In the genomic region with DNA sequence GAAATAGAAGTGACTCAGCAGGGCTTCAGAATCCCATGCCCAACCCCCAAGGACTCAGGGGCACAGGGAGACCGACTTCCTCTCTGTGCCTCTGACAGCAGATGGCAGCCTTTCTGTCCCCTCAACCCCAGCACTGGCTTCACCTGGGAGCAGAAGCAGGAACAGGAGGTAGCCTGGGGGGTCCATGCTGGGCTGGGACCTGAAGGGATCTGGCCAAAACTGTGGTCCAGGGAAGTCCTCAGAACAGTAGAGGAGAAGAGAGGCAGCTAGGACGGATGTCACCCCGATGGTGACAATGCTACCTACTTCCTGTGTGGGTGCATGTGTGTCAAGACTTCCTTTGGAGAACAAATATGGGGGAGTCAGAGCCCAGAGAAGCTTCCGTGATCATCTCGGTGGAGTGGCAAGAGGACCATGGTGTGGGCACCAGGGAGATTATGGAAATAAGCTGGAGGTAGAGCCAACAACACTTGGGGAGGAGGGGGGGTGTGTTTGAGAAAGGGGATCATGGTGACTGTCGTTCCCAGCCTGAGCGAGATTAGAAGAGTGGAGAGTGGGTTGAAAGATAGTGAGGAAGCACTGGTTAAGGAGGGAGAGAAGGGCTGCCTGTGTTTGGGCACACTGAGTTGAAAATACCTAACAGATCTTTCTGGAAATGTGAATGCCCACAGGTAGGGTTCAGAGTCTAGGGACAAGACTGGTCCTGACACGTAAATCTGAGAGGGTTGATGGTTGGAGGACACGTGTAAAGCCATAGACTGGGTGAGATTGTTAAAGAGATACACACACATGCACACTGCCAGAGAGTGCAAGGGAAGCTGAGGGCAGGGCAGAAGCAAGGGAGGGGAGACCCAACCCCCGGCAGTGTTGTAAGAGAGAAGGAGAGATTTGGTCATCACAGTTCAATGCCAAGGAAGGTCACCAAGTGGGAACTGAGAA, we compare ENCODE assay signal across 10 mouse cellular contexts. TPM values are rescaled to one million over a fixed set of nuclear protein-coding genes. Genes with fewer than 3 reads are reported as not detected.
DNase-seq lines count a peak whose midpoint lies in the region; ATAC-seq and TF ChIP-seq lines count a peak whose summit lies in the region.
"Had no signal": no experiment of that assay in that cellular context is flagged by ENCODE, and none has a peak within 500 bp of the region (broad histone marks: within the 10 kb centered on the region; RNA-seq: fewer than 3 reads in every experiment).

A gene (minus strand): TSS at position 294 of the 939 bp plus-strand sequence.

- 0 out of 2 replicates have a peak, but pooled peaks have one; percentile 21 for ATAC-seq in liver, embryonic 11.5 days (replicated peaks; ENCODE audit: low FRiP score)

- no peak for TF ChIP-seq POLR2A in ES-Bruce4 (IDR thresholded peaks at IDR 0.05; ENCODE audit: insufficient read depth, low read length)
- no peak for TF ChIP-seq POLR2A in olfactory bulb, adult 2 months (IDR thresholded peaks at IDR 0.05; ENCODE audit: insufficient read depth, low read depth, low read length)

- 30% methylated on average over 10 of the region's 10 CpGs for WGBS in liver, embryonic 11.5 days
- WGBS in olfactory bulb, adult 2 months = 66% methylated on average over 10 of the region's 10 CpGs
- 75% methylated on average over 10 of the region's 10 CpGs for WGBS in midbrain, embryonic 10.5 days

- peak; percentile 4 for TF ChIP-seq CTCF in ES-Bruce4 (IDR thresholded peaks at IDR 0.05; ENCODE audit: low read depth, low read length)
- no peak for TF ChIP-seq CTCF in olfactory bulb, adult 2 months (IDR thresholded peaks at IDR 0.05; ENCODE audit: insufficient read depth, low read depth, low read length)

- TF ChIP-seq EP300 in ES-Bruce4 (IDR thresholded peaks at IDR 0.05; ENCODE audit: insufficient read depth, low read depth, low read length) = no peak

- no peaks in the 10 kb centered on the region for H3K27me3 ChIP-seq in ES-Bruce4 (ENCODE audit: control insufficient read depth, insufficient read depth, low read length, poor library complexity, severe bottlenecking)
- H3K27me3 ChIP-seq in liver, embryonic 11.5 days (replicated peaks; ENCODE audit: control insufficient read depth, insufficient read depth, low read length) = no peaks in the 10 kb centered on the region
- peaks cover 42% of the 10 kb centered on the region for H3K27me3 ChIP-seq in midbrain, embryonic 10.5 days (ENCODE audit: low read depth, poor library complexity, severe bottlenecking)

- no peak within 1 kb of the TSS for H3K27ac ChIP-seq in ES-Bruce4 (ENCODE audit: insufficient read depth, low read length)
- H3K27ac ChIP-seq in liver, embryonic 11.5 days (ENCODE audit: low read depth, low read length) = peak within 1 kb of the TSS; percentile 39; the same call in 1 of the 2 replicates
- peak within 1 kb of the TSS; percentile 16; the same call in 1 of the 2 replicates for H3K27ac ChIP-seq in olfactory bulb, adult 2 months (ENCODE audit: insufficient read depth, low read depth, low read length)
- H3K27ac ChIP-seq in midbrain, embryonic 10.5 days (replicated peaks) = no peak within 1 kb of the TSS

- no peaks in the 10 kb centered on the region for H3K9me3 ChIP-seq in ES-Bruce4 (replicated peaks; ENCODE audit: control insufficient read depth, insufficient read depth, low read length, poor library complexity, severe bottlenecking)
- no peaks in the 10 kb centered on the region for H3K9me3 ChIP-seq in liver, embryonic 11.5 days (ENCODE audit: control insufficient read depth, low read length)
- H3K9me3 ChIP-seq in midbrain, embryonic 10.5 days (replicated peaks) = peaks cover 4% of the 10 kb centered on the region

- no peak within 1 kb of the TSS for H3K9ac ChIP-seq in ES-Bruce4 (ENCODE audit: low read depth, poor library complexity, severe bottlenecking)
- no peak within 1 kb of the TSS for H3K9ac ChIP-seq in liver, embryonic 11.5 days (ENCODE audit: low read depth, low read length)

- peak within 1 kb of the TSS; percentile 74 for H3K4me2 ChIP-seq in liver, embryonic 11.5 days

- no peaks in the 10 kb centered on the region for H3K4me1 ChIP-seq in ES-Bruce4 (ENCODE audit: control insufficient read depth, insufficient read depth, low read length)
- H3K4me1 ChIP-seq in liver, embryonic 11.5 days (replicated peaks; ENCODE audit: control insufficient read depth, insufficient read depth, low read length) = 0 out of 2 replicates have a peak, but pooled peaks cover 5% of the 10 kb centered on the region
- H3K4me1 ChIP-seq in olfactory bulb, adult 2 months (ENCODE audit: control insufficient read depth, insufficient read depth, low read length) = peaks cover 11% of the 10 kb centered on the region
- H3K4me1 ChIP-seq in midbrain, embryonic 10.5 days = peaks cover 24% of the 10 kb centered on the region

- H3K4me3 ChIP-seq in ES-Bruce4 (ENCODE audit: low read depth, low read length) = no peak within 1 kb of the TSS
- H3K4me3 ChIP-seq in liver, embryonic 11.5 days (ENCODE audit: low read depth, low read length) = peak within 1 kb of the TSS; percentile 5; the same call in 1 of the 2 replicates
- H3K4me3 ChIP-seq in olfactory bulb, adult 2 months (ENCODE audit: insufficient read depth, low read depth, low read length) = no peak within 1 kb of the TSS
- no peak within 1 kb of the TSS for H3K4me3 ChIP-seq in midbrain, embryonic 10.5 days

- peaks cover 6% of the 10 kb centered on the region for H3K36me3 ChIP-seq in ES-Bruce4 (ENCODE audit: control insufficient read depth, insufficient read depth, low read length, poor library complexity, severe bottlenecking)
- no peaks in the 10 kb centered on the region for H3K36me3 ChIP-seq in liver, embryonic 11.5 days (ENCODE audit: control insufficient read depth, insufficient read depth, low read length)
- no peaks in the 10 kb centered on the region for H3K36me3 ChIP-seq in midbrain, embryonic 10.5 days

- DNase-seq in cerebellum, adult 11-12 months = peak; percentile 29
- no peak for DNase-seq in cerebellum, postnatal 10 days
- no peak for DNase-seq in liver, embryonic 11.5 days (ENCODE audit: low spot score)
- DNase-seq in midbrain, embryonic 10.5 days (ENCODE audit: low spot score) = no peak
- no peak for DNase-seq in right cerebral cortex, postnatal 4 days
- DNase-seq in embryo, embryonic 10.5 days (ENCODE audit: low spot score) = no peak
- DNase-seq: kidney, adult 18-20 months had no signal

RNA-seq across cellular contexts. Expression of the gene that starts here (rescaled TPM):
- polyA plus RNA-seq in ES-Bruce4 (2011; ENCODE audit: insufficient read depth, insufficient read length, low read depth, missing spikeins) = not detected in 2 replicates
- 2.2 and 2.9 TPM in 2 replicates for polyA plus RNA-seq in liver, embryonic 11.5 days (2014; fragmentation: Nextera tagmentation; extraction: Ambion mirVana)
- polyA plus RNA-seq in olfactory bulb, adult 2 months (2012; ENCODE audit: insufficient read depth, insufficient read length, low replicate concordance, missing spikeins) = not detected in 2 replicates
- 0.35 TPM in 1 of 2 replicates, not detected in the other for polyA plus RNA-seq in midbrain, embryonic 10.5 days (2016; fragmentation: Nextera tagmentation; extraction: Ambion mirVana)
- polyA plus RNA-seq: C2C12 had no signal

Comparison
In these comparisons a context has a peak if more than half of its experiments do, and no peak if none do; other contexts are left out.
1. H3K27ac ChIP-seq: peak in liver, embryonic 11.5 days (single experiment) and olfactory bulb, adult 2 months (single experiment); none in ES-Bruce4 (single experiment) and midbrain, embryonic 10.5 days (single experiment).